Mouse (Mus musculus) forebrain, embryonic 13.5 days (tissue): ENCODE measurements around the gene Lmln. TPM values are rescaled to one million over a fixed set of nuclear protein-coding genes. Genes with fewer than 3 reads are reported as not detected.

Experiments used
- ATAC-seq: fragments of 200-750 bp; cut with Nextera tagmentation; 2 replicates; pipeline ENCODE4 v1.8.0; 2017
- H3K27ac ChIP-seq: fragments of 300-500 bp; sonication (generic); 2 replicates; pipeline ENCODE4 v1.5.1; 2015; ENCODE audit warnings: inconsistent platforms, mild to moderate bottlenecking, moderate library complexity
- H3K27me3 ChIP-seq: fragments of 300-500 bp; sonication (generic); 2 replicates; pipeline ENCODE4 v1.6.1; 2015; ENCODE audit warnings: mild to moderate bottlenecking, inconsistent platforms
- H3K36me3 ChIP-seq: fragments of 300-500 bp; sonication (generic); 2 replicates; pipeline ENCODE4 v1.6.1; 2015; ENCODE audit warnings: mild to moderate bottlenecking, inconsistent platforms; ENCODE audit not compliant: poor library complexity, severe bottlenecking
- H3K4me1 ChIP-seq: fragments of 300-500 bp; sonication (generic); 2 replicates; pipeline ENCODE4 v1.6.1; 2015; ENCODE audit warnings: inconsistent platforms
- H3K4me2 ChIP-seq: fragments of 300-500 bp; sonication (generic); 2 replicates; pipeline ENCODE4 v1.6.1; 2015; ENCODE audit warnings: inconsistent platforms, mild to moderate bottlenecking, moderate library complexity
- H3K4me3 ChIP-seq: fragments of 300-500 bp; sonication (generic); 2 replicates; pipeline ENCODE4 v1.5.1; 2015; ENCODE audit warnings: mild to moderate bottlenecking, inconsistent platforms
- H3K9ac ChIP-seq: fragments of 300-500 bp; sonication (generic); 2 replicates; pipeline ENCODE4 v1.6.1; 2015; ENCODE audit warnings: mild to moderate bottlenecking, inconsistent platforms
- H3K9me3 ChIP-seq: fragments of 300-500 bp; sonication (generic); replicated peaks from 2 replicates; pipeline ENCODE4 v1.6.1; 2016; ENCODE audit warnings: inconsistent platforms
- WGBS: fragments of 180-500 bp; shearing (Covaris S2); methylation state at CpG from one replicate; pipeline ENCODE4 v1.1.7; 2015; 5-methylcytosine and 5-hydroxymethylcytosine counted together
- polyA plus RNA-seq: library from polyadenylated mRNA; unstranded; fragments of >200 nt; fragmentation: Nextera tagmentation; extraction: Ambion mirVana; gene quantifications from 2 replicates; pipeline ENCODE4 v1.2.1, GENCODE M21; 2015

Lmln gene
- 3.2 and 3.4 TPM in 2 replicates for polyA plus RNA-seq

DNA sequence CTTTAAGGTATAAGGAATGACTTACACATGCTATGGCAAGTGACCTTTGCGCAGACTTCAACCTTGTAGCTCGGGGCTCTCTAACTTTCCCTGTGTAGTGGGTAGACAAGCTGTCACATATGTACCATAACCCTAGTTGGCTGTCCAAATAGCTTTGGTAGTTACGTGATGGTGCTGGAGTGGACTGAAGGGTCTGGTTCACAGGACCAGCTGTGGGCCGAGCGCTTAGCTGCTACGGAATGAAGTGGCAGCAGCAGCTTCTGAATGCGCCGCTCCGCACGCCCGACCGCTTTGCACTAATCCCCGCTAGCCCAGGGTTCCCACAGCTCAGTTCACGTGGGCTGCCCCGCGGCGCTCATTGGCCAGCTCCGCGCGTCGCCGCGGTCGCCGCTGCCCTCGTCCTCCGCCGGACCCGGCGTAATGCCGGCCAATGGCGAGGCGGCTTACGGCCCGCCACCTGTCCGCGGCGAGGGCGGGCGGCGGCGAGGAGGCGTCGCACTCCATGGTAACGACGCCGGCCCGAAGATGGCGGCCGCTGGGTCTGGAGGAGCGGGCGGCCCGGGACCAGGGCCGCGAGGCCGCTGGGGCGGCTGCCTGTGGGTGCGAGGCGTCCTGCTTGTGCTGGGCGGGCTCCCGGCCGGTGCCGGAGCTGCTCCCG is at the start of gene Lmln:
Gene Lmln (plus strand): TSS at position 498 of the 658 bp plus-strand sequence.
- no peaks in the 10 kb centered on the region for H3K9me3 ChIP-seq
- peak within 1 kb of the TSS; percentile 85 for H3K9ac ChIP-seq
- H3K4me1 ChIP-seq: peaks cover 48% of the 10 kb centered on the region
- no peaks in the 10 kb centered on the region for H3K27me3 ChIP-seq
- peak within 1 kb of the TSS; percentile 78 for H3K4me3 ChIP-seq
- ATAC-seq: peak; percentile 98
- peak within 1 kb of the TSS; percentile 82 for H3K27ac ChIP-seq
- H3K36me3 ChIP-seq: peaks cover 43% of the 10 kb centered on the region
- WGBS: under 1% methylated on average over 62 of the region's 64 CpGs
- peak within 1 kb of the TSS; percentile 84 for H3K4me2 ChIP-seq

- Histone ChIP-seq H3K4me1 (no peaks in the 10 kb centered on the region), H3K36me3 (peaks cover 69% of the 10 kb centered on the region), H3K4me3 (no peak overlapping the region), H3K9me3 (no peaks in the 10 kb centered on the region), H3K27ac (no peak overlapping the region), H3K4me2 (no peak overlapping the region), H3K27me3 (no peaks in the 10 kb centered on the region), H3K9ac (no peak overlapping the region)
- ATAC-seq: no peak
- 94% methylated on average over 5 of the region's 5 CpGs for WGBS
Observed at GRCm38 (mm10) chr16:33013801-33014200, 48.5 kb upstream of the Lmln start.

- Histone ChIP-seq H3K27me3 (no peaks in the 10 kb centered on the region), H3K27ac (no peak overlapping the region), H3K4me3 (no peak overlapping the region), H3K9me3 (no peaks in the 10 kb centered on the region), H3K36me3 (peaks cover 58% of the 10 kb centered on the region), H3K4me2 (no peak overlapping the region), H3K4me1 (no peaks in the 10 kb centered on the region), H3K9ac (no peak overlapping the region)
- ATAC-seq: no peak
- WGBS: 92% methylated on average over 1 of the region's 1 CpGs
Observed at GRCm38 (mm10) chr16:33014921-33015320, 47.4 kb upstream of the Lmln start.

DNA sequence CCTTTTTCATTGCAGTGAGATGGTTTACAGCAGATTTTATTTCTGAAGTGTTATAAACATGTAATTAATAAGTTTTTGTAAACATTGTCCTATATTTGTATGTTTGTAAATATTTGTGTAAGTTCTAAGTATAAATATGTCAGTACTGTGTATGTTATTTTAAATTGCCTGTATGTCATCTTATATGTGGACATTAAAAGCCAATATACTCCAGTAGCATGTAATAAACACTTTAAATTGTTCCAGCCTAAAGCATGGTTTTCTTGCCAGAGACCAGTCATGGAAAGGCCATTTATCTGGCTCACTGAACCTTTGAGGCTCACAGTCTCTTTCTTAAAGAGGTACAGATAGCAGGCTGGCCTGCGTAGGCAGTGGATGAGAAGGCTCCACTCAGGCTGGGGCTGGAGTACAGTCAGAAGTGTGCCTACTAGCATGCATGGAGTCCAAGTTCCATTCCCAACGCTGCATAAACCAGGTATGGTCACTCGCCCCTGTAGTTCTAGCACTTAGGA is 46.9 kb upstream of the Lmln start:
- H3K9ac ChIP-seq: no peak overlapping the region
- H3K4me1 ChIP-seq: no peaks in the 10 kb centered on the region
- no peak for ATAC-seq
- H3K4me3 ChIP-seq: no peak overlapping the region
- H3K4me2 ChIP-seq: no peak overlapping the region
- no peak overlapping the region for H3K27ac ChIP-seq
- no peaks in the 10 kb centered on the region for H3K27me3 ChIP-seq
- peaks cover 53% of the 10 kb centered on the region for H3K36me3 ChIP-seq
- 93% methylated on average over 3 of the region's 3 CpGs for WGBS
- no peaks in the 10 kb centered on the region for H3K9me3 ChIP-seq

GRCm38 (mm10) chr16:33015986-33016385 is 46.3 kb upstream of the Lmln start:
- Histone ChIP-seq H3K36me3 (peaks cover 47% of the 10 kb centered on the region), H3K4me1 (no peaks in the 10 kb centered on the region), H3K4me2 (no peak overlapping the region), H3K27ac (no peak overlapping the region), H3K9ac (no peak overlapping the region), H3K4me3 (no peak overlapping the region), H3K9me3 (no peaks in the 10 kb centered on the region), H3K27me3 (no peaks in the 10 kb centered on the region)
- ATAC-seq: no peak
- 85% methylated on average over 2 of the region's 2 CpGs for WGBS

GRCm38 (mm10) chr16:33017677-33018349 is 44.5 kb upstream of the Lmln start:
- WGBS: 91% methylated on average over 5 of the region's 5 CpGs
- H3K36me3 ChIP-seq: peaks cover 38% of the 10 kb centered on the region
- no peaks in the 10 kb centered on the region for H3K4me1 ChIP-seq
- no peaks in the 10 kb centered on the region for H3K9me3 ChIP-seq
- no peak overlapping the region for H3K4me2 ChIP-seq
- no peak overlapping the region for H3K4me3 ChIP-seq
- H3K27me3 ChIP-seq: no peaks in the 10 kb centered on the region
- no peak for ATAC-seq
- H3K27ac ChIP-seq: no peak overlapping the region
- no peak overlapping the region for H3K9ac ChIP-seq

DNA sequence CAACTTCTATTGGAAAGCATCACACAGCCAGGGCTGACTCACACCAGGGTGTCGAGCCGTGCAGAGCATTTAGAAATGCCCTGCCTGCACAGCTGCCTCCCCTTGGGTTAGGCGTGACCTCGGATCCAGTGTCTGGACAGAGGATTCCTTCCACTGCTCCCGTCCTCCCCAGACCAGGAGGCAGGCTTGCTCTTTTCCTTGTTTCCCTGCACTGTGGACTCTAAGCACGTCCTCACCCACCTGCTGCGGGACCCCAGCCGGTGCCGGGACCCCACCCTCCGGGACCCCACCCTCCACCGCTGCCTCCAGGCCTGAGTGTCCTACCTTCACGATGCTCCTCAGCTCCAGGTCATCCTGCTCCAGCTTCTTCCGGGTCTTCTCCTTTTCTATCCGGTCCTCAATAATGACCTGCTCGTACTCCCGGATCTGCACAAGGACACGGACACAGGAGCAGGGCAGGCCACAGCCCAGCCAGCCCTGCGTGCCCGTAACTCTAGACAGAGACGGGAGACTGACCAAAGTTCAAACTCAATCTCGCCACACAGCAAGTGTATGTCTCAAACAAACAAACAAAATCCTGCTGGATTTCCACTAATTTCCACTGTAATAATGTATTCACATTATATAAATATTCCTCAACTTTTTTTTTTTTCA is 43.1 kb upstream of the Lmln start:
- no peak overlapping the region for H3K4me3 ChIP-seq
- H3K9ac ChIP-seq: no peak overlapping the region
- 82% methylated on average over 21 of the region's 21 CpGs for WGBS
- H3K9me3 ChIP-seq: no peaks in the 10 kb centered on the region
- no peak overlapping the region for H3K4me2 ChIP-seq
- no peak for ATAC-seq
- no peaks in the 10 kb centered on the region for H3K27me3 ChIP-seq
- H3K36me3 ChIP-seq: peaks cover 25% of the 10 kb centered on the region
- no peak overlapping the region for H3K27ac ChIP-seq
- H3K4me1 ChIP-seq: peaks cover 1% of the 10 kb centered on the region; the same call in 1 of the 2 replicates

- Histone ChIP-seq H3K27me3 (no peaks in the 10 kb centered on the region), H3K36me3 (peaks cover 8% of the 10 kb centered on the region; the same call in 1 of the 2 replicates), H3K9ac (no peak overlapping the region), H3K4me3 (no peak overlapping the region), H3K4me2 (no peak overlapping the region), H3K27ac (no peak overlapping the region), H3K4me1 (peaks cover 11% of the 10 kb centered on the region; the same call in 1 of the 2 replicates), H3K9me3 (no peaks in the 10 kb centered on the region)
- 82% methylated on average over 3 of the region's 3 CpGs for WGBS
- ATAC-seq: no peak
Observed at GRCm38 (mm10) chr16:33021381-33021780, 40.9 kb upstream of the Lmln start.

- peaks cover 11% of the 10 kb centered on the region; the same call in 1 of the 2 replicates for H3K4me1 ChIP-seq
- no peaks in the 10 kb centered on the region for H3K9me3 ChIP-seq
- H3K36me3 ChIP-seq: no peaks in the 10 kb centered on the region
- no peak overlapping the region for H3K27ac ChIP-seq
- H3K9ac ChIP-seq: no peak overlapping the region
- no peak overlapping the region for H3K4me2 ChIP-seq
- no peaks in the 10 kb centered on the region for H3K27me3 ChIP-seq
- WGBS: 6% methylated on average over 4 of the region's 4 CpGs
- ATAC-seq: peak; percentile 50; the same call in 1 of the 2 replicates
- no peak overlapping the region for H3K4me3 ChIP-seq
Observed at GRCm38 (mm10) chr16:33023750-33024149, 38.6 kb upstream of the Lmln start.

DNA sequence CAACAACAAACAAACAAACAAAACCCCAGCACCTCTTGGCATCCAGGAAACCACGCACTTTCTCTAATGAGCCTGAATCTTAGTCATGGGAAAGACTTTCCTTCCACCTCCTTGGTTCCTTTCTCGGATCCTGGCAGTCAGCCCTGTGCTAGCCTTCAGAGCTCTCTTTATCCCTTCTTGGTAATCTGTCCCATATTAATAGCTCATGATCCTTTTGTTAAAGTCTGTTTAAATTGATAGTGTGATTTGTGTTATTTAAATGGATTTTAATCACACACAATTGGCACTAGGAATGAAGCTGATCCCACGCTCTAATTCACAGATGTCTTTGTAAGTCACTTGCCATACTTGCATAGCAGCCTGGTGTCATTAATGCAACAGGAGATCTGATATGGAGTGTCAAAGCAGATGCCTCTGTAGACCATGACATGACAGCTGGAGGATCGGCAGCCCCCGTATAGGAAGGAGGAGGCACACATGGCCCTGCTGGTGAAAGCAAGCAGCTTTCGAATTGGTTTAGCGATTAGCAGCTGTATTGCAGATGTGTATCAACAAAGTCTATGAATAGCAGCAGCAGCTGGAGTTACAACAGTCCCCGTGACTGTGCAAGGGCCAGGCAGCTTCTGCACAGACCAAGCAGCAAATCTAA is 37.7 kb upstream of the Lmln start:
- H3K9me3 ChIP-seq: no peaks in the 10 kb centered on the region

DNA sequence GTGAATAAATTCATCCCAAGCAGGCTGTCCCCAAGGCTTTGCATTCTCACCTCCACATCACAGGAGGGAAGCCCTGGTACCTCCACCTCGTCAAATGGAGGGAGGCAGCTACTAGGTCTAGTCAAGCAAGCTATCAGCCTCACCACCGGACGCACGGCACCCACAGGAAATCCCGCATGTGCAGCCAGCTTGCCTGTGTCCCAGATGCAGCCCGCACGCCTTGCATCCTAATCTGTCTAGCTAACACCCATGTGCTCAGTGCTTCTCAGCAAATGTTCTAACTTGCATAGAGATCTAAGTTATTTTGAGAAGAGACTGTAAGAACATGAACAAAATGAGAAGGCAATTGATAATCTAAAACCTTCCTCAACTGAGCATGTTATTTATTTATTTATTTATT is 36.0 kb upstream of the Lmln start:
- no peak for ATAC-seq
- no peaks in the 10 kb centered on the region for H3K36me3 ChIP-seq
- H3K4me2 ChIP-seq: no peak overlapping the region
- peaks cover 11% of the 10 kb centered on the region; the same call in 1 of the 2 replicates for H3K4me1 ChIP-seq
- no peak overlapping the region for H3K27ac ChIP-seq
- H3K4me3 ChIP-seq: no peak overlapping the region
- H3K27me3 ChIP-seq: no peaks in the 10 kb centered on the region
- no peak overlapping the region for H3K9ac ChIP-seq
- H3K9me3 ChIP-seq: no peaks in the 10 kb centered on the region
- WGBS: 93% methylated on average over 7 of the region's 7 CpGs

More for the DNA sequence above, 37.7 kb upstream of the Lmln start:
- 58% methylated on average over 8 of the region's 8 CpGs for WGBS
- Histone ChIP-seq H3K4me3 (no peak overlapping the region), H3K4me2 (no peak overlapping the region), H3K36me3 (no peaks in the 10 kb centered on the region), H3K27ac (no peak overlapping the region), H3K27me3 (no peaks in the 10 kb centered on the region), H3K9ac (no peak overlapping the region), H3K4me1 (peaks cover 11% of the 10 kb centered on the region; the same call in 1 of the 2 replicates)
- ATAC-seq: peak; percentile 58
